Mouse (Mus musculus) limb, embryonic 10.5 days (tissue): ENCODE measurements at regions not wholly inside any gene's neighbourhood (a gene's known extent, or its start where the extent isn't known, plus 50 kb on each side); places are given as distances from the start of the nearest gene placed in this dataset.
A peak's percentile ranks its signal among the peaks of the same experiment; 100 is the strongest.

Experiments
- DNase-seq: peaks from one replicate; pipeline ENCODE4 v3.0.0-alpha.2; 2017; ENCODE audit warnings: low spot score
- H3K27ac ChIP-seq: fragments of 300-500 bp; sonication (generic); 2 replicates; pipeline ENCODE4 v1.5.1; 2016; ENCODE audit warnings: mild to moderate bottlenecking
- H3K27me3 ChIP-seq: fragments of 300-500 bp; sonication (generic); 2 replicates; pipeline ENCODE4 v1.6.1; 2016; ENCODE audit warnings: low read depth, mild to moderate bottlenecking; ENCODE audit not compliant: poor library complexity, severe bottlenecking
- H3K36me3 ChIP-seq: fragments of 300-500 bp; sonication (generic); 2 replicates; pipeline ENCODE4 v1.6.1; 2016; ENCODE audit warnings: mild to moderate bottlenecking, moderate library complexity
- H3K4me1 ChIP-seq: fragments of 300-500 bp; sonication (generic); 2 replicates; pipeline ENCODE4 v1.6.1; 2016
- H3K4me3 ChIP-seq: fragments of 300-500 bp; sonication (generic); 2 replicates; pipeline ENCODE4 v1.5.1; 2016; ENCODE audit warnings: mild to moderate bottlenecking, moderate library complexity
- H3K9me3 ChIP-seq: fragments of 300-500 bp; sonication (generic); replicated peaks from 2 replicates; pipeline ENCODE4 v1.6.1; 2016; ENCODE audit warnings: mild to moderate bottlenecking
- WGBS: fragments of 180-500 bp; shearing (Covaris S2); methylation state at CpG from one replicate; pipeline ENCODE4 v1.1.7; 2016; 5-methylcytosine and 5-hydroxymethylcytosine counted together

GRCm38 (mm10) chr13:118603474-118603873 lies 66.1 kb upstream of the Fgf10 start:
- no peak for DNase-seq
- WGBS = 72% methylated on average over 5 of the region's 5 CpGs
- Histone ChIP-seq H3K36me3 (no peaks in the 10 kb centered on the region), H3K9me3 (no peaks in the 10 kb centered on the region), H3K27me3 (no peaks in the 10 kb centered on the region), H3K27ac (no peak overlapping the region), H3K4me1 (peaks cover 7% of the 10 kb centered on the region), H3K4me3 (no peak overlapping the region)

DNA sequence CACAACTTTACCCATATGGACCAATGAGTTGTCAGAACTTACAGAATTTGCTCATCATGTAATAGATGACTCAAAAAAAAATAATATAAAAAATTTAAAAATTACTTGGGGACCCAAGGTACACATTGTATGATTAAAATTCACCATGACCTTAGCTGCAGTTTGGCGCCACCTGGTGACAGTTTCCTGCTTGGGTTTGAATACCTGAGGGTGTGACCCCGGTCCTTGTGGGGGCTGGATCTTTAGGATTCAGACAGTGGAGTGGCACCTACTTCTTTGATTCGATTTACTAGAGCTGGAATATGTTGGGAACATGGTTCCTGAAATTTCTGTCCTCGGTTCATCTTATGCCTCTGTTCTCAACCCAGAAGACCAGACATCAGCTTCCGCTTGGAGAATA lies 72.7 kb upstream of the Fgf10 start:
- no peak overlapping the region for H3K27ac ChIP-seq
- peaks cover 10% of the 10 kb centered on the region for H3K4me1 ChIP-seq
- no peaks in the 10 kb centered on the region for H3K36me3 ChIP-seq
- 72% methylated on average over 5 of the region's 5 CpGs for WGBS
- no peaks in the 10 kb centered on the region for H3K27me3 ChIP-seq
- H3K4me3 ChIP-seq = no peak overlapping the region
- no peak for DNase-seq
- no peaks in the 10 kb centered on the region for H3K9me3 ChIP-seq

- DNase-seq = no peak
- no peak overlapping the region for H3K4me3 ChIP-seq
- no peaks in the 10 kb centered on the region for H3K36me3 ChIP-seq
- 76% methylated on average over 6 of the region's 6 CpGs for WGBS
- H3K4me1 ChIP-seq = peaks cover 10% of the 10 kb centered on the region
- no peaks in the 10 kb centered on the region for H3K9me3 ChIP-seq
- H3K27me3 ChIP-seq = no peaks in the 10 kb centered on the region
- H3K27ac ChIP-seq = no peak overlapping the region
Measured at GRCm38 (mm10) chr13:118596218-118596795, 73.3 kb upstream of the Fgf10 start.

GRCm38 (mm10) chr13:118592074-118592473 lies 77.5 kb upstream of the Fgf10 start:
- Histone ChIP-seq H3K27ac (no peak overlapping the region), H3K4me1 (peaks cover 10% of the 10 kb centered on the region), H3K9me3 (no peaks in the 10 kb centered on the region), H3K36me3 (no peaks in the 10 kb centered on the region), H3K4me3 (no peak overlapping the region), H3K27me3 (no peaks in the 10 kb centered on the region)
- 82% methylated on average over 4 of the region's 4 CpGs for WGBS
- no peak for DNase-seq

- WGBS = 63% methylated on average over 1 of the region's 1 CpGs
- Histone ChIP-seq H3K27me3 (no peaks in the 10 kb centered on the region), H3K4me1 (0 out of 2 replicates have a peak, but pooled peaks cover 3% of the 10 kb centered on the region), H3K27ac (no peak overlapping the region), H3K9me3 (no peaks in the 10 kb centered on the region), H3K36me3 (no peaks in the 10 kb centered on the region), H3K4me3 (no peak overlapping the region)
- no peak for DNase-seq
Measured at GRCm38 (mm10) chr13:118572555-118572954, 97.0 kb upstream of the Fgf10 start.

- H3K27me3 ChIP-seq = no peaks in the 10 kb centered on the region
- no peaks in the 10 kb centered on the region for H3K9me3 ChIP-seq
- no peaks in the 10 kb centered on the region for H3K4me1 ChIP-seq
- no peak for DNase-seq
- H3K4me3 ChIP-seq = no peak overlapping the region
- no peak overlapping the region for H3K27ac ChIP-seq
- H3K36me3 ChIP-seq = no peaks in the 10 kb centered on the region
Measured at GRCm38 (mm10) chr13:118565219-118565833, 104.3 kb upstream of the Fgf10 start.

- Histone ChIP-seq H3K4me1 (no peaks in the 10 kb centered on the region), H3K9me3 (no peaks in the 10 kb centered on the region), H3K36me3 (no peaks in the 10 kb centered on the region), H3K27ac (no peak overlapping the region), H3K4me3 (no peak overlapping the region), H3K27me3 (no peaks in the 10 kb centered on the region)
- no peak for DNase-seq
- 89% methylated on average over 2 of the region's 2 CpGs for WGBS
Measured at GRCm38 (mm10) chr13:118558966-118559365, 110.6 kb upstream of the Fgf10 start.

DNA sequence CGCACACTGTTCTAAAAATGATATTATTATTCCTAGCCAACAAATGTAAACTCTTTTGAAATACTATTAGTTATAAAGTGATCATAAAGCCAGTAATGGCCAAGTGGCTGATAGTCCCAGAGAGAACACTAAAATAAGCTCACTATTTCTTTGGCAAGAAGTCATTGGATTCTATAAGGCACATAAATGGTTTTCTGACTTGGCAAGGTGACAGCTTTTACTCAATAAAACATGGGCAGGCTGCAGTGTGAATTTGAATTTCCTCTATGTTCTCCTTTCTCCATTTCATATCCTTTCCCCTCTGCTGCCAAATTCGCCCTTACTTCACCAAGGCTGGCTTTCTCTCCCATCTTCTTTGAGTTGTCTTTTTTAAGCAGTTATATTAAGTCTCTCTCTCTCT lies 117.6 kb upstream of the Fgf10 start:
- Histone ChIP-seq H3K4me1 (no peaks in the 10 kb centered on the region), H3K4me3 (no peak overlapping the region), H3K27me3 (no peaks in the 10 kb centered on the region), H3K27ac (no peak overlapping the region), H3K36me3 (no peaks in the 10 kb centered on the region), H3K9me3 (no peaks in the 10 kb centered on the region)
- DNase-seq = no peak
- 90% methylated on average over 2 of the region's 2 CpGs for WGBS

GRCm38 (mm10) chr13:118538742-118539141 lies 130.8 kb upstream of the Fgf10 start:
- Histone ChIP-seq H3K27ac (no peak overlapping the region), H3K9me3 (no peaks in the 10 kb centered on the region), H3K27me3 (no peaks in the 10 kb centered on the region), H3K4me1 (no peaks in the 10 kb centered on the region), H3K36me3 (no peaks in the 10 kb centered on the region), H3K4me3 (no peak overlapping the region)
- DNase-seq = no peak
- whole genome bisulfite sequencing = 58% methylated on average over 2 of the region's 2 CpGs

GRCm38 (mm10) chr13:118513961-118514360 lies 126.9 kb upstream of the Mrps30 start:
- Histone ChIP-seq H3K4me3 (no peak overlapping the region), H3K4me1 (no peaks in the 10 kb centered on the region), H3K27ac (no peak overlapping the region), H3K9me3 (no peaks in the 10 kb centered on the region), H3K27me3 (no peaks in the 10 kb centered on the region), H3K36me3 (no peaks in the 10 kb centered on the region)
- 90% methylated on average over 2 of the region's 2 CpGs for WGBS
- DNase-seq = no peak

- Histone ChIP-seq H3K27me3 (no peaks in the 10 kb centered on the region), H3K4me1 (no peaks in the 10 kb centered on the region), H3K4me3 (no peak overlapping the region), H3K36me3 (no peaks in the 10 kb centered on the region), H3K27ac (no peak overlapping the region), H3K9me3 (no peaks in the 10 kb centered on the region)
- DNase-seq = no peak
- 82% methylated on average over 4 of the region's 4 CpGs for whole genome bisulfite sequencing
Measured at GRCm38 (mm10) chr13:118506136-118506535, 119.1 kb upstream of the Mrps30 start.

DNA sequence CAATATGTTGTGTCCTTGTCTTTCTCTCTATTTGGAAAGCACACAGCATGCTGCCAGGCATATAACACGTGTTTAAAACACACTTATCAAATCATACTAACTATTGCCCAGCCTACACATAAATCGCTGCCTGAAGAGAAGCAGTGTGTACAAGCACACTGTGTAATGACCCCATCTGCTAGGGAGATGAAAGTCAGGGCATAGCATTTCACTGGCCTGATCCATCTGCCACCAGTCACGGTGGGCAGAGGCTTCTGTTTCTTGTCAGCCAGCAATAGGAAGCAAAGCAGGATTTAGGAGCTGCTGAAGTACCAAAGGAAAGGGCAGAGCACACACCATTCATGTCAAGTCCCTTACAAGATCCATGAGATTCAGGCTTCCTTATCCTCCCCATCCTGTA lies 103.6 kb upstream of the Mrps30 start:
- no peaks in the 10 kb centered on the region for H3K27me3 ChIP-seq
- no peaks in the 10 kb centered on the region for H3K9me3 ChIP-seq
- 9% methylated on average over 3 of the region's 3 CpGs for WGBS
- no peak overlapping the region for H3K4me3 ChIP-seq
- H3K4me1 ChIP-seq = peaks cover 27% of the 10 kb centered on the region
- peak; percentile 50 for DNase-seq
- H3K36me3 ChIP-seq = no peaks in the 10 kb centered on the region
- H3K27ac ChIP-seq = no peak overlapping the region

DNA sequence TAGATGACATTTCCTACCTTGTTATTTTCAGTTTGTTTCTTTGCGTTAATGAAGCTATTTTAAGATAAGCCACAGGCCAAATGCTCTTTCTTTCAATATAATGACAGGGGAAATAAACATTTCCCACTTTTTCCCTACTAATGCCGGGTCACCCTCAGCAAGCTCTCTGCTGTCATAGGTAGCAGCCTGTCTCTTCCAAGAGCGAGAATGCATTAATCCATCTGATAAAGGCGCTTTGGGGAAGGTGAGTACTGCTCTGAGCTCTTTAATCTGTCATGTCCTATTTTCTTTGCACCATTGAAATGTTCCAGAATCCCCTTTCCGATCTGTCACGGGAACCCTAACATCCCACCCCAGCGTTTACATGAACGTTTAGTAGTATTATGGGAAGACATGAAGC lies 96.0 kb upstream of the Mrps30 start:
- peak overlapping the region; percentile 42; the same call in 1 of the 2 replicates for H3K27ac ChIP-seq
- H3K36me3 ChIP-seq = no peaks in the 10 kb centered on the region
- DNase-seq = no peak
- no peaks in the 10 kb centered on the region for H3K27me3 ChIP-seq
- 27% methylated on average over 8 of the region's 8 CpGs for WGBS
- no peaks in the 10 kb centered on the region for H3K9me3 ChIP-seq
- H3K4me3 ChIP-seq = no peak overlapping the region
- peaks cover 16% of the 10 kb centered on the region for H3K4me1 ChIP-seq

- DNase-seq = no peak
- Histone ChIP-seq H3K4me3 (no peak overlapping the region), H3K27ac (no peak overlapping the region), H3K27me3 (no peaks in the 10 kb centered on the region), H3K9me3 (no peaks in the 10 kb centered on the region), H3K4me1 (peaks cover 16% of the 10 kb centered on the region), H3K36me3 (no peaks in the 10 kb centered on the region)
- WGBS = 96% methylated on average over 1 of the region's 1 CpGs
Measured at GRCm38 (mm10) chr13:118480237-118480636, 93.2 kb upstream of the Mrps30 start.
